Mouse (Mus musculus) kidney, adult 8-10 months (tissue): ENCODE data around the gene Ugt2a2.
"Not testable (repeated sequence)": the region's sequence is repeated elsewhere in the genome, so short reads cannot be mapped to it uniquely, and the experiment has no call there.

Experiments
- DNase-seq, 2 experiments: peaks; one replicate each; pipeline ENCODE4 v3.0.0; 2022

The Ugt2a2 gene

GRCm38 (mm10) chr5:87482160-87482559, at the start of gene Ugt2a2:
Ugt2a2 (minus strand) TSS chr5:87482260.
- DNase-seq, result no peak

- DNase-seq, result peak; percentile 37 to 44
These were observed 41.5 kb upstream of the Ugt2a2 start for GRCm38 (mm10) chr5:87523561-87523960.

DNA sequence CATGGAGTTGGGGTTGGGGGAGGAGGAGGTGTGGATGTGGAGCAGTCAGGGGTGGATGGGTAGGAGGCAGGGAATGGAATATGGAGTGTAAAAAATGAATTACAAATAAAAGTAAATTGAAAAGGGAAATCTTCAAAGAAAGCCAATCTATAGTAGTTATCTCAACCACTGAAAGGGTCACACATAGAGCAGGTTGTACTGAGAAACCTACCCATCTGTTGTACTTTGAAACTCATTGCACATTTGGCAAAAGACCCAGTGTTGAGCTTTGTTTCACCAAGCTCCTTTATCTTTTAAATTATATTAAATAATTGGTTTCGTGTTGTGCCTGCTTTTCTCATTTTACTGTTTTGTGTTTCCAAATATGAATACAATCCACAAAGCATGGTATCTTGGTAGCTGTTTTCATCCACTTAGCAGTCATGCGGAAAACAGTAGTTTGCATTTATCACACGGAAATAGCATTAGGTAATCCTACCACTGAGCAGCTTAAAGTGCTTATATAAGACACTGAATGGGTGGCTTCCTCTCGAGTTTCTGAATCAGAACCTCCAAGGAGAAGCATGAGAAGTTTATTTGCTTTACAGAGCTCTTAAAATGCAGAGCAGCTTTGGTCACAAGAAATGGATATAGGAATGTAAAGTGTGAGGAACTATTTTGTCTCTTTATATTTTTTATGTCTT, 23.9 kb upstream of the Ugt2a2 start:
- DNase-seq, result no peak

GRCm38 (mm10) chr5:87502687-87503086, 20.6 kb upstream of the Ugt2a2 start:
- DNase-seq, result no peak

- DNase-seq, result peak; percentile 9 to 36
These were observed 17.3 kb upstream of the Ugt2a2 start for GRCm38 (mm10) chr5:87499341-87499740.

DNA sequence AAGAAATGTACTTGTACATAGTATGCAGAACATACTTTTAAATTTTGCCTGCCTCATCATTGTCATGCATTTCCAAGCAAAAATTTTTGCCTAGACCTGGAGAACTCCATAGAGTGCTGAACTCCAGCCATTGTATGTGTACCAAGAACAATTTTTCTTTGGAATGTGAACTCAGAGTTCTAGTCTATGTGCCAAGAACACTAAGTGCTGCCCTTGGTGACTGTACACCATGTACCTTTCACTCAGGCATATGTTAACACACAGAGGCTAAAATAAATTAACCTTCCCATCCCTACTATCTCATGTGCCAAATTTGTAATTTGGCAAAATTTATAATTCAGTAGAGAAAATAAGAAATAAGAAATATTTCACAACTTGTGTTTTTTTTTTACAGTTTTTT, 16.9 kb upstream of the Ugt2a2 start:
- peak in 1 of 2 experiments; percentile 56 for DNase-seq

GRCm38 (mm10) chr5:87490771-87491170, 8.7 kb upstream of the Ugt2a2 start, which contains the start of gene Ugt2a1:
Ugt2a1 (minus strand) TSS chr5:87490871.
- DNase-seq, result no peak

DNA sequence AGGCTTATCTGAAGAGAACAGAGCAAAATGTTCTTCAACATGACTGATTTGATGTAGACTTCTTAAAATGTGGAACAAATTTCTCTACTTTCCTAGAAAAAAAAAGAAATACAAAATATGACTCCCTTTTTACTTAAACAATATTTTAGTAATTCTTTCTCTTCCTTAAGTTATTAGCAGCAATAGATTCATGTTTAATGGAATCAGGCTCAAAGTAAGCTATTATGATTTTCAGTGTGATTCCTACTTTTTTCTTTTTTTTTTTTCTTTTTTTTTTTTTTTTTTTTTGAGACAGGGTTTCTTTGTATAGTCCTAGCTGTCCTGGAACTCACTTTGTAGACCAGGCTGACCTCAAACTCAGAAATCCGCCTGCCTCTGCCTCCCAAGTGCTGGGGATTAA, 4.6 kb upstream of the Ugt2a2 start, which contains the start of gene Gm43638:
TSS of gene Gm43638 (minus strand) at position 101 of the 400 bp plus-strand sequence.
- not testable (repeated sequence) for DNase-seq

DNA sequence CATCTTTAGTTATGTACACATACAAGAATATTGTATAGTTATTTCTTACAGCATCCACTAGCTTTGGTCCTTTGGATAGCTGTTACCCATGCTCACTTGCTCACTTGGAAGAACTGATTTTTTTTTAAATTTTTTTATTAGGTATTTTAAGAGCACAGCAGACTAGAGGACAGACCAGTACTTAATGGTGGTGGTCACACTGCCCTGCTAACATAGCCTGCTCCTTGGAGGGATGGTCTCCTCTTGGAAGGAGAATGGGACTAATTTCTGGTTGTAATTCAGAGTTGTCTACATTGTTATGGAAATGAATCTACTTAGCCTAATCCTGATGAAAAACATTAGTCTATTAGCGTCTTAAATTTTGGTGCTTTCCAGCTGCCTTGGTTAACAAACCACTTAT, 23.2 kb downstream of the Ugt2a2 start:
- no peak for DNase-seq

DNA sequence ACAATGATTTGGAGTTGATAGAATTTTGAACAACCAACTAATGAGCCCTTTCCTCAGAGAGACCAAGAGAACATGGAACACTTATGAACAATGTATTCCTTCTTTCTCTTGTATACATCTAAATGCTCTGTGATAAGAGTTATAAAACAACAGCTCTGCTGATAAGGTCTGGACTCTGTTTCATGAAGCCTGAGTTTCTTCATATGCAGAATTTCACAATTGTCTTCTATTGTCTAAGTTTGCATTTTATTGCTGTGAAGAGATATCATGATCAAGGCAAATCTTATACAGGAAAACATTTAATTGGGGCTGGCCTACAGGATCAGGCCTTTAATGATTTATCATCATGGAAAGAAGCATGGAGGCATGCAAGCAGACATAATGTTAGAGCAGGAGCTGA, 24.4 kb downstream of the Ugt2a2 start:
- no peak for DNase-seq

DNA sequence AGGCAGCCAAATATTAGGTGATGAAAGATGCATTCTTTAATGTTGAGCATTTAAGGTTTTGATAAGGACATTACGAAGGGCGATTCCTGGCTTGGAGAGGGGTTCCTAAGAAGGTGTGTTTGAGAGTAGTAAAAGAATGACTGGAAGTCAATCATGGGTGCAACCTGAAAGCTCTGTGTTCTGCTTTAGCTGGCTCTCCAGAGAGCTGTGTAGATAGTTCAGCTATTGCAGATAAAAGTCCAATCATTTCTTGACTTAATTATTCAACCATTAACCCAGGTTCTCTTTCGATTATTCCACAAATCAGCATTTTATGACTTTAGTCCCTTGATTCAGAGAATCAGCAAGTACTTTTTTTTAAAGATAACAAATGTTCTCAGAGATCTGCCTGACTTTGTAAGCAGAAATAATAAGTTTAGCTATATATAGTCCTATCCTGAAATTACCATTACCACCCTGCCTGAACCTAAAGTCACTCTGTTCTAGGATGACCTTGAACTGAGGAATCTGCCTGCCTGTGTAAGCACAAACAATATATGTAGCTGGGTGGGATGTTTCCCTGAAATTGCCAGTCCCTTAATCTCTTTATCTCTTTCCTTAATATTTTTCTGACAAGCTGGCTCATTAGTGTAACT, 25.7 kb downstream of the Ugt2a2 start:
- DNase-seq, result peak; percentile 54 to 61

GRCm38 (mm10) chr5:87455519-87455918, 26.5 kb downstream of the Ugt2a2 start:
- no peak for DNase-seq

DNA sequence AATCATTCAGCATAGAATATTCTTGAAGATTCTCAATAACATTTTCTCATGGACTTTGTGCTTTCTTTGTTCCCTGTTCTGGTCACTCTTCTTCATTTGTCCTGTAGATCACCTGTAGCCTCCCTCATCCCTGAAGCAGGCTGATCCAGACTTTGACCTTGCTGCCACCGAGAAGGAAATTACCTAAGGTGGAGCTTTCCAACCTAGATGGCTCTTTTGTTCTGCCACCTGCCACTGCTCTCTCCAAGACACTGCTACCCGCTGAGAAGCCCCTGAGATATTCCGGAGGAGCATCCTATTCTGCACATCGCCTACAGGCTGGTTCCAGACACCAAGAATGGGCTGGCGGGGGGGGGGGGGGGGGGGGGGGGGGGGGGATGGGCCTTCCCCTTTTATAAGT, 29.5 kb downstream of the Ugt2a2 start:
- not testable (repeated sequence) for DNase-seq

DNA sequence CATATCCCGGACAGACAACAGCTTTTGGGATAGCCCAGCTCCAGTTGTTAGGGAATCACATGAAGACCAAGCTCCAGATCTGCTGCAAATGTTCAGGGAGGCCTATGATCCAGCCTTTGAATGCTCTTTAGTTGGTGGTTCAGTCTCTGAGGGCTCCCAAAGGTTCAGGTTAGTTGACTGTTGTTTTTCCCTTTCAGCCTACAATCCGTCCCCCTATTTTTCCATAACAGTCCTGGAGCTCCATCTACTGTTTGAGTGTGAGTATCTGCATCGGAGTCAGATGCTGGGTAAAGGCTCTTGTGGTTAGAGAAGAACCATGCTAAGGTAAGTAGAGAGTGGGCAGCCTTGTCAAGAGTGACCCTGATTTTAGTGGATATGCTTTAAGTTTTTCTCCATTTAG, 45.8 kb downstream of the Ugt2a2 start:
- peak; percentile 38 to 49 for DNase-seq

DNA sequence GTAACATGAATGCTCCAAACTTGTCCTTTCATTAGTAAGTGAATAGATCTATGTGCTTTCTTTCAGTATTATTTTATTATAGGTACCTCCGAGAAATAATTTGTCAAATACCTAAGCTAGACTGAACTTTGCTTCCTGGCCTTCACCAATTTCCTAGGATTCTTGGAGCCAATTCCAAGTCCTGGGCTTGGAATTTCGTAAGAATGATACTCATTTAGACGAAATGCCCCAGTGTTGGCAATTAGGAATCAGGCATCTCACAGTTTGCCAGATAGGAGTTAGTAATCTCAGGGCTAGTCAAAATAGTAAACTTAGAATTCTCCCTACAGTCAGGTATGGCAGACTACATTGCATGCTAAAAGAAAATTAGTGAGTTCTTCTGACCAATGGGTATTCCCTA, 56.4 kb downstream of the Ugt2a2 start:
- DNase-seq, result peak; percentile 4 to 17

GRCm38 (mm10) chr5:87424041-87424440, 58.0 kb downstream of the Ugt2a2 start, which contains the start of gene Ugt2b38:
Ugt2b38 (minus strand) TSS chr5:87424203.
- peak; percentile 39 to 40 for DNase-seq
